Mouse (Mus musculus): ENCODE measurements around the gene Nr1h3.

Nr1h3 gene

GRCm38 (mm10) chr2:91137481-91137880 is 65.2 kb downstream of the Nr1h3 start:
- DNase-seq: no peak

- DNase-seq: no peak
Observed at GRCm38 (mm10) chr2:91136513-91137412, 65.9 kb downstream of the Nr1h3 start.
